Mouse (Mus musculus) olfactory bulb, adult 2 months (tissue): ENCODE results near the gene Cct7.

Source experiments
- CTCF ChIP-seq: fragments of 200-500 bp; IDR thresholded peaks from 2 replicates; pipeline ENCODE4 v1.5.1; 2012; ENCODE audit warnings: low read depth, mild to moderate bottlenecking, low read length, moderate library complexity; ENCODE audit not compliant: insufficient read depth
- POLR2A ChIP-seq: fragments of 200-500 bp; IDR thresholded peaks from 2 replicates; pipeline ENCODE4 v1.6.1; 2012; ENCODE audit warnings: mild to moderate bottlenecking, low read depth, low read length, moderate library complexity; ENCODE audit not compliant: insufficient read depth

- TF ChIP-seq POLR2A (no peak), CTCF (no peak)
Observed at GRCm38 (mm10) chr6:85485738-85486137, 34.4 kb downstream of the Cct7 start.
